Mouse (Mus musculus) limb, embryonic 11.5 days (tissue): ENCODE measurements at regions not wholly inside any gene's neighbourhood (a gene's known extent, or its start where the extent isn't known, plus 50 kb on each side); places are given as distances from the start of the nearest gene placed in this dataset.

Source experiments
- ATAC-seq: fragments of 200-750 bp; cut with Nextera tagmentation; 2 replicates; pipeline ENCODE4 v1.8.0; 2017; ENCODE audit warnings: low read depth; ENCODE audit not compliant: insufficient number of reproducible peaks, low FRiP score, low TSS enrichment
- DNase-seq: peaks from one replicate; pipeline ENCODE4 v3.0.0-alpha.2; 2015; ENCODE audit warnings: low spot score
- H3K27ac ChIP-seq: fragments of 300-500 bp; sonication (generic); replicated peaks from 2 replicates; pipeline ENCODE4 v1.5.1; 2014; ENCODE audit warnings: low read depth, mild to moderate bottlenecking, low read length
- H3K27me3 ChIP-seq: fragments of 300-500 bp; sonication (generic); 2 replicates; pipeline ENCODE4 v1.6.1; 2014; ENCODE audit warnings: mild to moderate bottlenecking, low read length, mixed read lengths; ENCODE audit not compliant: control insufficient read depth, insufficient read depth
- H3K36me3 ChIP-seq: fragments of 300-500 bp; sonication (generic); 2 replicates; pipeline ENCODE4 v1.6.1; 2014; ENCODE audit warnings: mild to moderate bottlenecking, low read length, moderate library complexity, mixed read lengths; ENCODE audit not compliant: control insufficient read depth, insufficient read depth
- H3K4me1 ChIP-seq: fragments of 300-500 bp; sonication (generic); 2 replicates; pipeline ENCODE4 v1.6.1; 2014; ENCODE audit warnings: low read length, mixed read lengths; ENCODE audit not compliant: control insufficient read depth, insufficient read depth
- H3K4me2 ChIP-seq: fragments of 300-500 bp; sonication (generic); 2 replicates; pipeline ENCODE4 v1.6.1; 2014; ENCODE audit warnings: low read depth, mild to moderate bottlenecking, moderate library complexity; ENCODE audit not compliant: severe bottlenecking
- H3K4me3 ChIP-seq: fragments of 300-500 bp; sonication (generic); 2 replicates; pipeline ENCODE4 v1.5.1; 2014; ENCODE audit warnings: low read depth, low read length
- H3K9ac ChIP-seq: fragments of 300-500 bp; sonication (generic); 2 replicates; pipeline ENCODE4 v1.6.1; 2014; ENCODE audit warnings: mild to moderate bottlenecking, low read length
- H3K9me3 ChIP-seq: fragments of 300-500 bp; sonication (generic); 2 replicates; pipeline ENCODE4 v1.6.1; 2016; ENCODE audit warnings: low read length; ENCODE audit not compliant: control insufficient read depth
- WGBS: fragments of 180-500 bp; shearing (Covaris S2); extraction: QIAGEN DNeasy Blood & Tissue Kit; methylation state at CpG from one replicate; pipeline ENCODE4 v1.1.7; 2014; 5-methylcytosine and 5-hydroxymethylcytosine counted together

DNA sequence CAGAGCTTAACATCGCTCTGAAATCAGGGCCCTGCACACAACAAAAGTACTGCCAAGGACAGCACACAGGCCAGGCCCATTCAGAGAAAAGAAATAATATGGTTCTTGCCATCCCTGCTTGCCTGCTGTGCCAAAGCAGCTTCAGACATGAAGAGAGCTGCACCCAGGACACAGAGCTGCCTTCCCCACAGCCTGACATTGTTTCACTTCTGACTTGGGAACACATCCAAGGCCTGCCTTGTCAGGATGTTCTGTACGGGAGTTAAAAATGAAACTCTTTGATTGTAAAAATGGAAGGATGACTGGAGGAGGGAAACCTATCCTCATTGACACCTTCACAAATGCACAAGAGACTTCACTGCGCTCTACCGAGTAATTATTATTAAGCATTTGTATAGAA, 114.0 kb upstream of the Ube2e3 start:
- H3K4me2 ChIP-seq, result no peak overlapping the region

DNA sequence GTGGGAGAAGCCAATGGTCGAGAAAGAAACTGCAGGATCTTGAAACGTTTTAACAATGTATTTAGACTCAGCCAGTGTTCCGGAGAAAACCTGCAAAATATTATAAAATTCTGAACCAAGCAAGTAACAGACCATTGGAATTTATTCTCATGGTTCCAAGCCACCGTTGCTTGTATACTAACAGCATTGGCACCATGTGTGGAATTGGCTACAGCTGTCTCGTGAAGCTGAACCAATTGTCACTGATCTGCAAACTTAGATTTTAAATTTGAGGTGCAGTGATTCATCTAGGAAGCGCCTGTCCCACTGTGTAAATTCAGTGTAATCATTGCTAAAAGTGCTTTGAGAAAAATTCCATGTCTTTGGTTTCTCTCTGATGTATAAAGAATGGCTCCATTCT, 137.8 kb upstream of the Ube2e3 start:
- DNase-seq (no peak), ATAC-seq (no peak)
- Histone ChIP-seq H3K9me3 (no peaks in the 10 kb centered on the region), H3K4me1 (no peaks in the 10 kb centered on the region), H3K27ac (no peak overlapping the region), H3K9ac (no peak overlapping the region), H3K27me3 (no peaks in the 10 kb centered on the region), H3K4me3 (no peak overlapping the region), H3K4me2 (no peak overlapping the region), H3K36me3 (no peaks in the 10 kb centered on the region)
- 90% methylated on average over 6 of the region's 6 CpGs for WGBS

More for the DNA sequence above, 114.0 kb upstream of the Ube2e3 start:
- Histone ChIP-seq H3K4me3 (no peak overlapping the region), H3K36me3 (no peaks in the 10 kb centered on the region), H3K27ac (no peak overlapping the region), H3K9ac (no peak overlapping the region), H3K9me3 (no peaks in the 10 kb centered on the region), H3K4me1 (no peaks in the 10 kb centered on the region), H3K27me3 (no peaks in the 10 kb centered on the region)
- ATAC-seq, result no peak
- 89% methylated on average over 4 of the region's 4 CpGs for WGBS
- DNase-seq, result no peak

DNA sequence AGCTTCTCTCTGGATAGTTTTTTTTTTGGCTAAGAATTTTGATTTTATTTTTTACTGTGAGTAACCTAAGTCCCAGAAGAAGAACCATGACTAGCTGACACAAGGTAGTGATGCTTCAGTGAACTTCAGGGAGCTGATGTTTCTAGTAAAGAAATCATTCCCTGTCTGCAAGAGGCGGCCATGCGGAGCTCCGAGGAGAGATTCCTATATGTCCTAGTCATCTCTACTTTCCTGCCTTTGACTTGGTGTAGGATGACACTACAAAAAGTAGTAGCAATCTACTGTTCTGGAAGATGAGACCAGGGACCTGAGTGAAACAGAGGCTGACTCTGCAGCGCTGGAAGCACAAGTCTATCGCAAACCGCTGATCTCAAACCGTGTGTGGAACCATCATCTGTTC, 141.9 kb upstream of the Ube2e3 start:
- ATAC-seq (no peak), DNase-seq (no peak)
- whole genome bisulfite sequencing, result 93% methylated on average over 7 of the region's 7 CpGs
- no peaks in the 10 kb centered on the region for H3K4me1 ChIP-seq
- no peaks in the 10 kb centered on the region for H3K27me3 ChIP-seq
- H3K36me3 ChIP-seq, result no peaks in the 10 kb centered on the region
- no peaks in the 10 kb centered on the region for H3K9me3 ChIP-seq
- H3K27ac ChIP-seq, result no peak overlapping the region
- H3K4me2 ChIP-seq, result no peak overlapping the region
- no peak overlapping the region for H3K4me3 ChIP-seq
- H3K9ac ChIP-seq, result no peak overlapping the region

DNA sequence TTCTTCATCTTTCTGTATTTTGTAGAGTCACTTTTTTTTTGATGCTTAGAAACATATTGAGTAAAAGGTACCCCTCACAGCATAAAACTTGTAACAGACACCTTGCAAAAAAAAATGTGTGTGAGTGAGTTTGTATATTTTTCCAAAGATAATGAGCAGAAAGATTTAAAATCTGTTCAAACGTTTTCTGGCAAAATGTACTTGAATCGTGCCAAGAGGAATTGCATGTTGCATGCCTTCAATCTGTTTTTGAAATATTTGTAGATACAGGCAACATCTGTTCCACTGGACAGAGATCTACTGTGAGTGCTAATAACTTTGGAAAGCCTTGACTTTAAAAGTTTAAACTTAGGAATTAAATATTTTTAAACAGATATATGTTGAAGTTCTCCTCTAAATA, 143.5 kb upstream of the Ube2e3 start:
- DNase-seq, result no peak
- H3K4me1 ChIP-seq, result no peaks in the 10 kb centered on the region
- H3K9ac ChIP-seq, result no peak overlapping the region
- WGBS, result 69% methylated on average over 2 of the region's 2 CpGs
- H3K36me3 ChIP-seq, result no peaks in the 10 kb centered on the region
- no peak overlapping the region for H3K27ac ChIP-seq
- ATAC-seq, result no peak
- no peak overlapping the region for H3K4me3 ChIP-seq
- no peak overlapping the region for H3K4me2 ChIP-seq
- H3K9me3 ChIP-seq, result no peaks in the 10 kb centered on the region
- H3K27me3 ChIP-seq, result no peaks in the 10 kb centered on the region

DNA sequence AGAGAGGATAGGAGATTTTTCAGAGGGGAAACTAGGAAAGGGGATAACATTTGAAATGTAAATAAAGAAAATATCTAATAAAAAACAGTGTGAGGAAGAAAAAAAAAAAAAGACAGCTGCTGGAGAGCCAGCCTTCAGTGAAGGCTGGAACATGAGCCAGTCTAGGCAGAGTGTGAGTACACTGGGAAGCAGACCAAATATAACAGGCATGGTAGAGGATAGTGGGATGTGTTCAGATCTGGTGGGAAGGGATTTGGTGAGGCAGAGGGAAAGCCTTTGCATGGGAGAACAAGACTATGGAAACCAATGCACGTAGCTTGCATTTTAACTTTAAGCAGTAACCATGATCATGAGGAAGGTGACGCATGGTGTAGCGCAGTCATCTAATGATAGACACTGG, 144.5 kb upstream of the Ube2e3 start:
- Histone ChIP-seq H3K4me2 (no peak overlapping the region), H3K27me3 (no peaks in the 10 kb centered on the region), H3K27ac (no peak overlapping the region), H3K4me1 (no peaks in the 10 kb centered on the region), H3K9me3 (no peaks in the 10 kb centered on the region), H3K4me3 (no peak overlapping the region), H3K36me3 (no peaks in the 10 kb centered on the region), H3K9ac (no peak overlapping the region)
- DNase-seq (no peak), ATAC-seq (no peak)
- WGBS, result 98% methylated on average over 3 of the region's 3 CpGs

DNA sequence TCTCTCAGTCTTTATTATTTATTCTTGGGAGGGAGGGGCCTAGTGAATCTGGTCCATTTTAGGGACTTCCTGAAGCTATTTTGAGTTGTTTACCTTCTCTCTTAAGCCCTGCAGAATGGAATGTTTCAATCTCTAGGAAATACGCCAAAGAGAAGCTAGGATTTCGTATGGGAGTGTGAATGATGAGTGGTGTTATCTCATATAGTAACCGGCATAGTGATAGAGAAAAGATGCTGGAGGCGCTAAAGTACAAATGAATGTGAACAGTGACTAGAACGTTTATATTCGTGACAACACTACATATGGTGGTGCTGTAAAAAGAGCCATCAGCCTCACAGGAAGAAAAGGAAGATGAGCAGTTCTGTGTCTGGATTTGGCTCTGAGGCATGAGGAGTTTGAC, 145.2 kb upstream of the Ube2e3 start:
- Histone ChIP-seq H3K4me2 (no peak overlapping the region), H3K36me3 (no peaks in the 10 kb centered on the region), H3K9ac (no peak overlapping the region), H3K9me3 (no peaks in the 10 kb centered on the region), H3K4me3 (no peak overlapping the region), H3K27me3 (no peaks in the 10 kb centered on the region), H3K27ac (no peak overlapping the region), H3K4me1 (no peaks in the 10 kb centered on the region)
- 93% methylated on average over 6 of the region's 6 CpGs for WGBS
- DNase-seq (no peak), ATAC-seq (no peak)

DNA sequence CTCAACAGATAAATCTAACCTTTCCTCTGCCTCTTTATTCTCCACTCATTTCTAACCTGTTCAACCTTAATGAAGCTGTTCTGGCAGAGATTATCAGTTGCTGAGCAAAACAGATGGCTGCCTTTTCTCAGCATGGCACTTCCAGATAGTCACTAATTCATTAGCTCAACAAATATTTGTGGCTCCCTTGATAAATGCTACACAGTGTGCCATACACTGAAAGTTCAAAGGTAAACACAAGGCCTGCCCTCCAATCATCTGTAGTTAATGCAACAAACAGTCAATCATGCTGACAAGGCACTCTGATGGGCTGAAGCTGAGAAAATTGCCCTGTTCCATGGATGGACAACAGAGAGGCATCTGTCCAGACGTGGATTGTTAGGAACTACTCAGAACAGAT, 149.4 kb upstream of the Ube2e3 start:
- Histone ChIP-seq H3K4me2 (no peak overlapping the region), H3K4me3 (no peak overlapping the region), H3K27ac (no peak overlapping the region), H3K9ac (no peak overlapping the region), H3K36me3 (no peaks in the 10 kb centered on the region), H3K27me3 (no peaks in the 10 kb centered on the region), H3K9me3 (no peaks in the 10 kb centered on the region), H3K4me1 (no peaks in the 10 kb centered on the region)
- ATAC-seq, result no peak
- DNase-seq, result no peak
- WGBS, result 5% methylated on average over 1 of the region's 1 CpGs

DNA sequence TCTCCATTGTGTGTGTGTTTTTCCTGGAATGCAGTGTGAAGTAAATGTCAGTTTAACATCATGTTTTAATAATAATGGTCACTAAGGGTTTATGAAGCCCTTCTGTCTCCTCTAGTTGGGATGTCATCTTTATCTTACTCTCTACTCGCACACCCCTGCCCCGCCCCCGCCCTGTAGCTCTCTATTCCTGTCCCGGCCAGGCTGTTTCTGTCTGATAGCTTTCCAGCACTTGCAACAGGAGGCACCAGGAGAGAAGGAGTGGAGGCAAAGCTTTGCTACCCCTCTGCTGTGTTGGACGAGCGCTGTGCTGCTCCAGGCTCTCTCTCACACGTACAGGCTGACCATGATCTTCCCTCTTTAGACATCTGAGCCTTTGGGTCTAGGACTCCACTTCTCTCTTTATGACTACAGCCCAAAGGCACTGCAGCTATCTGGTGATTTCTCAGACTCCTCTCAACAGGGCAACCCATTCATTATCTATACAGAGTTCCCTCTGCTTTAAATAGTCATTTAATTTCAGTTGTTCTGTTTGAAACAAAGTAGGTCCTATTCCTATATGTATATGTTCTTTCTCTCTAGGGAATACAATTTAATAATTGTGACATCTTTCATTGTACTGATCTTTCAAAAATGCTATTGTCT, 151.6 kb upstream of the Ube2e3 start:
- ATAC-seq, result no peak
- H3K4me3 ChIP-seq, result no peak overlapping the region
- 78% methylated on average over 7 of the region's 7 CpGs for WGBS

DNA sequence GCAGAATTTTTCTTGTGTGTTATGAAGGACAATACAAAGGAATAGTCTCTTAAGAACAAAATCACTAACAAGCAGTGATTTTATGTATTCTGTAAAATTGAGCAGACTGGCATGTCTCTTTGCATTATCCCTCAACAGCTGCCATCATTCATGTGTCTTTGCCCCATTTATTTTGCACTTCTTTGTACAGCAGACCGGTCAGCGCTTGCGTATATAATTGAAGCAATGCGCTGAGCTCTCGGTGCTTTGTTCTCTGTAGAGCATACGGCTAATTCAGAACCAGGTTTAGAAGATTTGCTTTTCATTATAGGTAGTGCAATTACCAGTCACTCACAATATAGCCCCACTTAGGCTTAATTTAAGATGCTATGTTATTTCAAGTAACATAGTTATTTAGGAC, 173.1 kb upstream of the Ube2e3 start:
- no peak for DNase-seq
- Histone ChIP-seq H3K9ac (no peak overlapping the region), H3K4me2 (no peak overlapping the region), H3K27ac (no peak overlapping the region), H3K4me1 (no peaks in the 10 kb centered on the region), H3K9me3 (no peaks in the 10 kb centered on the region), H3K4me3 (no peak overlapping the region), H3K27me3 (no peaks in the 10 kb centered on the region), H3K36me3 (no peaks in the 10 kb centered on the region)
- WGBS, result 38% methylated on average over 6 of the region's 6 CpGs
- no peak for ATAC-seq

More for the DNA sequence above, 151.6 kb upstream of the Ube2e3 start:
- DNase-seq, result no peak
- no peaks in the 10 kb centered on the region for H3K4me1 ChIP-seq
- H3K9ac ChIP-seq, result no peak overlapping the region
- H3K36me3 ChIP-seq, result no peaks in the 10 kb centered on the region
- no peak overlapping the region for H3K4me2 ChIP-seq
- H3K9me3 ChIP-seq, result no peaks in the 10 kb centered on the region
- H3K27me3 ChIP-seq, result no peaks in the 10 kb centered on the region
- H3K27ac ChIP-seq, result no peak overlapping the region
